Mouse (Mus musculus) liver, adult (tissue): ENCODE data around the gene Best1.

Experiments used
- GATA4 ChIP-seq: IDR thresholded peaks from 2 replicates; pipeline ENCODE4 v1.6.1; 2014; ENCODE audit warnings: mild to moderate bottlenecking, low read length; ENCODE audit not compliant: insufficient replicate concordance

The Best1 gene

DNA sequence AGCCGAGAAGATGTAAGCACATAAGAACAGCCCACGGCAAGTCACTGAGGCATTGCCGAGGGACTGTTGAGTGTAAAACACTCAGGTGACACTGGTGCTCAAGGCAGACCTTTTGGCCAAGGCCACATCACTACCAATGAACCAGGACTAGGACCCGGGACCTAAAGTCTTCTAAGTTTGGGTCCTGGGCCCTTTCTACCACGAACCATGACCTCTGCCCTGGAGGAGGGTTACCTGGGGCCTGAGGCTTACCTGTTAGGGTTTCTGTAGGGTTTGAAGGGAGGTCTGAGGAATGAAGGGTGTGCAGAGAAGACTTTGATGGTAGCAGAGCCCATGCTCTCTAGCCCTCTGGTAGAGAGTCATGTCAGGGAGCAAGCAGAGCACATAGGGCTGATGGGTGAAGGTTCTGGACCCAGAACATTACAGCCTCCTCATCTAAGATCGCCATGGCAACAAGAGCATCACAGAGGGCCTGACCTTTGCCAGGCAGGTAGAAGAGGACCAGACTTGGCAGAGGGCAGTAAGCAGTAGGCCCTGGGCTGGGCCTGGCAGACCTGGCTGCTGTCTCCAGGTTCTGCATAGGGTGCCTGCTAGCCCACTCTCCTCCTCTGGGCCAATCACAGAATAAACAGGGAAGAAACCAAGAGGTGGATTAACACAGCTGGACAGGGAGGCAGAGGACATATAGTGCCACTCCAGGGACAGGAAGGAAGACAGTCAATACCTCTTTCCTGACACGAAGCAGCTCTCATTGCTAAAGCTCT lies at the start of gene Best1, which contains the start of gene Rab3il1:
Best1 (minus strand) TSS at position 428 of the 764 bp plus-strand sequence.
Rab3il1 (plus strand) TSS at position 464 of the 764 bp plus-strand sequence.
- TF ChIP-seq GATA4 = no peak

DNA sequence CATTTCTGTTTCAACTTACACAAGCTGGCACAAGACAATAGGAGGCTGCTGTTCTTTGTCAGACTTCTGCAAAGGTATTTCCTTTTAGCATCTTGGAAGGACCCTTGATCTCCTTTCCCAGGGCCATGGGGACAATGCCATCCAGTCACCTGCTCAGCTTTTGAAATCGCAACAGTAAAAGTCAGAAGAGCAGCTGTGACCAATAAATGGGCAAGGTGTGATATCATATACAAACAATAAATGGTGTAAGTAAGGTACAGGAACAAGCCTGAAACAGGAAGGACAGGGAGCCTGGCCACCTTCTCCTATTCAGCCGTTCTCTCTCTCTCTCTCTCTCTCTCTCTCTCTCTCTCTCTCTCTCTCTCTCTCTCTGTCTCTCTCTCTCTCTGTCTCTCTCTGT lies 49.0 kb upstream of the Best1 start:
- no peak for TF ChIP-seq GATA4

DNA sequence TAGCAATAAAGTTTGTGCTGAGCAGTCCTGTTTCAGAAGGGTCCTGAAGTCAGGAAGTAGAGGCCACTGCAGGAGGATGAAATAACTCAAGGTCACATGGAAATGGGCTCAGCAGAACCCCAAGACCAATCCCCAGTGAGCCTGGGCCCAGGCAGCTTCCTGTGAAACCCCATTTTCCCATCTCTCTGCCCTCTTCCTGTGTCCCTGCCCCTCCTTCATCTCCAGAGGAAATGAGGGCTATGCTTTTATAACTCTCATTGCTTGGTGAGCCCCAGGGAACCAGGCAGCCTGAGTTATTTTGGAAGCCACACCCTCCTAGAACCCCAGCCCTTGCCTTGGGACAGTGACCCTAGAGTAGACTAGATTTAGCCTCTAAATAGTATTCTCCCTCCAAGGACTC lies 48.1 kb upstream of the Best1 start:
- no peak for TF ChIP-seq GATA4

DNA sequence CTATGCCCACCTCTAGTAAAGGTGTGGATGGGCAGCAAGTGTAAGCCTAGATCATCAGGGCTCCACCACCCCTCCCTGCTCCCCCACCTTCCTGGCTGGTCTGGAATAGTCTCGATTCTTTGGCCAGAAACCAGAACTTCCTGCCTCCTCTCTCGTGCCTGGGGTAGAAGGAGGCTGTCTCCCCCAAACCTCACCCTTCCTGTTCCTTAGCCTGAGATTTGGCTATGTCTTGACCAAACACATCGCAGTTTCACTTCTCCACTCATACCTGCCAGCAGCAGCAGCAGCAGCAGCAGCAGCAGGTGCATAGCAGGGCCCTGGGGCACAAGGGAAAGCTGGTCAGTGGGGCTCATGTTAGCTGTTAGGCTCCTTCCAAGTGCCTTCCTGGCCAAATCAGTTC lies 45.5 kb upstream of the Best1 start:
- no peak for TF ChIP-seq GATA4

DNA sequence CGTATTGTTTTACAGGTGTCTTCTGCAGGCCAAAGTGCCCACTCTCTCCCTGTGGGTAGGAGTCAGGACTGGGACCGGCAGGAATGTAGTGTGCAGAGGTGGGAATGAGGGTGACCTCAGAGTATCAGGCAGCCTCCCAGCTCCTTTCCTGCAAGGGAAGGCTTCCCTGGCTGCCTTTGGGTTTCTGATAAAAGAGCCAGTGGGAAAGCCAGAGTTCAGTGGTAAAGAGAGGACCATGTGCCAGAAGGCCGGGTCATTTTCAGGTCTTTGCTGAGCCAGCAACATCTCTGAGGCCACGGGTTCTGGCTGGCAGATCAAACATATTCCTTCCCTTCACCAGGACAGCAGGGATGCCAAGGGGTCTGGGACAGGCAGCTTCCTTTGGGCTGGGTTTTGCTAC lies 44.9 kb upstream of the Best1 start:
- peak; percentile 28; the same call in 1 of the 2 replicates for TF ChIP-seq GATA4

DNA sequence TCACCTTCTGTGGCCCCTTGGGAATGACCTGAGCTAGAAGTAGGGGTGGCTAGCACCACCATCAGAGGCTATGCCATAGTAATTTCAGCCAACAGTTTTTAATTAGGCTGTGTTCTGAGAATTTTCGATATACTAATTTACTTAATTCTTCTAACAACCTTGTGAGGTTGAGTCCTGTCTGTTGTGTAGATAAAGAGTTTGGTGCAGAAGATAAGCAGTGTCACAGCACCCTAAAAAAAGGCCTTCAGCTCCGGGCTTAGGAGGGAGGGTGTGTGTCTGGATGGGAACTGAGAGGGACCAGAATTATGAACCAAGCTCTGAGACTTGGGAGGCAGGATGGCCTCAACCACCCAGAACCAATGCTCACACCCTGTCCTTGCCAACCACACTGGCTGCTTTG lies 44.3 kb upstream of the Best1 start:
- TF ChIP-seq GATA4 = no peak

DNA sequence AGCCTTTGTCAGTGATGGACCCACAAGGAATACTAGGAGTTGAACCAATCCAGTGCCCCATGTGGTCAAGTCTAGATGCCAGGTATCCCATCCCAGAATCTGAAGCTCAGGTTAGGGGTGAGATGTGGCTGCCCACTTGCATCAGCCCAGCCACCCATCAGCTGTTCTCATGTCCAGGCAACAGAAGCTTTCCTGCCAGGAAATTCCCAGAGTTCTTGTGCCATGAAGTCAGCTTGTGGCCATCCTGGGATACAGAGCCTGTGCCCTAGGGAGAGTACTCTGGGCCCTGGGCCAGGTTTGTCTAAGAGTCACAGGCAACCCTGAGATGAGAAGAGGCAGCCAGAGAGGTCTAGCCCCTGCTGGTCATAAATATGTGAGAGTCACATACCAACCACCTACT lies 42.2 kb upstream of the Best1 start:
- TF ChIP-seq GATA4 = no peak

DNA sequence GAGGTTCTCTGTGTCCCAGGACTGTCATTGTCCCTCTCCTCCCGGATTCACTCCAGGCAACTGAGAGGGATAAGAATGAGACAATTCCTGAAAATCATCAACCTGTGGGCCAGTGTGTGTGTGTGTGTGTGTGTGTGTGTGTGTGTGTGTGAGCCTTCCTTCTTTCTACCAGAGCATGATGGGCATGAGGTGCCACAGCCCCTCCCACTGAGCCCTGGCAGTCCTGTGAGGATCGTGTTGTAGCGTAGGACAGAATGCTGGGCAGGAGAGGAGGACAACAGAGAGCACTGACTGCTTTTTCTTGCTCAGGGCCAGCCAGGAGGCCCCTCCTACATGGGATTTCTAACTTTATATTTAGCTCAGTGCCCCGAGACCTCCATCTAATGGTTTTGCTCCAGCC lies 41.4 kb upstream of the Best1 start:
- no peak for TF ChIP-seq GATA4

DNA sequence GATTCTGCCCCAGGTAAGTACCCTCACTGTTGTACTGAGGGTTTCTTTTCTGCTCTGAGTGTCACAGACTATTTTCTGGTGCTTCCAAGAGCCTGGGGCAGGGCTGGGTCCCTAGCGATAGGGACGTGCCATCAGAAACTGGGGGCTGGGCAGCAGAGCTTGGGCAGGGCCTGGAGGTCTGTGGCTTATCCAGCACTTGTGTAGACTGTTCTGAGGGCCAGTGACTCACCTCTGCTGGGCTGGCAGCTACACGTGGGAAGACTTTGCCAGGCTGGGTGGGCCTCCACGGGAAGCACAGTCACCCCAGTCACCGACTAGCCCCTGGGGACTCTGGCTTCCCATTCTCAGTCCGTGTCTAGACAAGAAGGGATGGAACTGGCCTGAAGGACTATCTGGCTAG lies 40.8 kb upstream of the Best1 start:
- TF ChIP-seq GATA4 = no peak

DNA sequence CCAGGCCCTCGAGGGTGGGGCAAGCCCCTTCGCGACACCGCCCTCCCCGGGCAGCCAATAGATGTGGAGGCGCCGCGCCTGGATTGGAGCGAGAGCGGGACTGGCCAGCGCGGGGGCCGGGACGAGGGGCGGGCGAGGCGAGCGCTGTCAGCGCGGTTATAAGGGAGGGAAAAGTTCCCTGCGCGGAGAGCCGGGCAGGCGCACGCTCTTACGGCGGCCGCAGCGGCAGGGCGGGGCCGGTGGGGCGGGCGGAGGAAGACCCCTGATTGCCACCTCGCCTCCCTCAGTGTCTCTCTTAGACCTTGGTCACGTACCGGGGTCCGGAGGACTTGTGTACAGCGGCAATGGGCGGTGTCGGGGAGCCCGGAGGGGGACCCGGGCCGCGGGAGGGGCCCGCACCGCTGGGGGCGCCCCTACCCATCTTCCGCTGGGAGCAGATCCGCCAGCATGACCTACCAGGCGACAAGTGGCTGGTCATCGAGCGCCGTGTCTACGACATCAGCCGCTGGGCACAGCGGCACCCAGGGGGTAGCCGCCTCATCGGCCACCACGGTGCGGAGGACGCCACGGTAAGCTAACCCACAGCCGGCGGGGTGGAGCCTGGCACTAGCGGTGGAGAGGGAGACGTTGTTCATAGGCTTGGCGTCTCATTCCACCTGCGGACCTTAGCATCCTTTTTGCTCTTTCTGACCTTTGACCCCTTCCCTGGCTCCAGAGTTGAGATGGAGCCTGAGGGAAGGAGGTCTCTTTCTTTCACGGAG lies 40.1 kb upstream of the Best1 start, which contains the start of gene Fads3:
Fads3 (plus strand) TSS at position 182 of the 761 bp plus-strand sequence.
- no peak for TF ChIP-seq GATA4

DNA sequence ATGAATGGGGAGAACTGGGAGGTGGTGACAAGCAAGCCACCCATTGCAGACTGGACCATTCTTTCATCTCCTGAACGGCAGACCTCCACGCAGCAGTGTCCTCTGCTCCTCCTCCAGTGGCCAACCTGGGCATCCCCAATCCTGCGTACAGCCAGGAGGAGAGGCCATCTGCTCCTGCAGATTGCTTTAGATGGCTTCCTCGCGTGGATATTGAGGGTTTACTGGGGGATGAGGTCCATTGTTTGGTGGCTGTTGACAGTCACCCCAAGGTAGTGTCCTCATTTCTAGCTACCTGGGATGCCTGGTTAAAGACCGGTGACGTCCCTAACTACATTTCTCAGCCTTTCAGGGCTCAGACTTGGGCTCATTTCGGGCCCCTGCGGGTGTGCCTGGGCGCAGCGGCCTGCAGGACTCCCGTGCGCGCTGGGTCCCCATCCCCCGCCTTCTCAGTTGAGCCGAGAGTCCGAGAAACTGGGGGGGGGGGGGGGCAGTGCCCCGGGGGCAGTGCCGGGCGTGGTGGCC lies 39.5 kb upstream of the Best1 start:
- no peak for TF ChIP-seq GATA4

DNA sequence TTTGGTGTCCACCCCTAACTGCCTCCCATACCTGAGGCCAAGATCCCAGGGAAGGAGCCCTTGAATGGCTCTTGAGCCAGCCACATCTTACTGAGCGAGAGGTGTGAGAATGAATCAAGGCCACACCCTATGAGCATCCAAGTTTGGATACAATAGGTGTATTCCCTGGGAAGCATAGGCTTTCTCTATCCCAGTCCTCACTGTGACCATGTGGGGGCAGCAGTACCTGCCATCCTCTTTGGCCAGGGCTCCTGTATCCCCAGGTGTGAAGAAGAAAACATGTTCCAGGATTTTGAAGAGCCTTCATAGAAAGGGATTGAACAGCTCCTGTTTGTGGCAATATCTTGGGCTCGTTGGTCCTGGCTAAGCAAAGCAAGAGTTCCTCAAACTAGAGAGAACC lies 38.2 kb upstream of the Best1 start:
- no peak for TF ChIP-seq GATA4

DNA sequence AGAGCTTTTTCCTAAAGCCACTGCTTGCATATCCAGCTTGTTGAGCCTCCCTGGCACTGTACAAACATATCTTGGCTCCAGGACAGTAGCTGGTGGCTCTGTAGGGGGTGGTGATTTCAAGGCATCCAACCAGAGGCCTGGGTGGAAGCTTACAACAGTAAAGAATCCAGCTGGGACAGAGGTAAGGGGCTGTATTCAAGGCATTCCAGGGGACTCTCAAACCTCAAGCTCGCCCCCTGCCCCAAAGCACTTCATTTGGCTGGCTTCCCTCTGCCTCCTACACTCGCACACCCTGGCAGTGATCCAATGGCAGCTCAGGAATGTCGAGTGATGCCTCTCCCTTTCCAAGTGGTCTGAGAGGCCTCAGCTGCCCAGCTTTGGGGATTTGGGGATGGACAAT lies 37.5 kb upstream of the Best1 start:
- no peak for TF ChIP-seq GATA4

DNA sequence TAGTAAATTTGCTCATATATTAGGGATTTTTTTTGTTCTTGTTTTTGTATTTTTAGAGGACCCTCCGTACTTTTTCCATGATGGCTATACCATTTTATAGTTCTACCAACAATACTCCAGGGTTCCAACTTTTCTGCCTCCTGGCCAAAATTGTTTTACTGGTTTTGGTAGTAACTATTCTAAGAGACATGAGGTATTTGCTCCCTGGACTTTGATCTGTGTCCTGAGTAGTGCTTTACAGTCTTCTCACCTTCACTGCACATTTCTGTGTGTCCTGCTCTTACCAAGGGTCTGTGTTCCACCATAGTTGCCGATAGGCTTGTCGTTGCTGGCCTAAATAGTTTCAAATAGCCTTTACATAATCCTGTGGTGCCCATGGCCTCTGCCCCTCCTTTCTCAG lies 36.9 kb upstream of the Best1 start:
- no peak for TF ChIP-seq GATA4

DNA sequence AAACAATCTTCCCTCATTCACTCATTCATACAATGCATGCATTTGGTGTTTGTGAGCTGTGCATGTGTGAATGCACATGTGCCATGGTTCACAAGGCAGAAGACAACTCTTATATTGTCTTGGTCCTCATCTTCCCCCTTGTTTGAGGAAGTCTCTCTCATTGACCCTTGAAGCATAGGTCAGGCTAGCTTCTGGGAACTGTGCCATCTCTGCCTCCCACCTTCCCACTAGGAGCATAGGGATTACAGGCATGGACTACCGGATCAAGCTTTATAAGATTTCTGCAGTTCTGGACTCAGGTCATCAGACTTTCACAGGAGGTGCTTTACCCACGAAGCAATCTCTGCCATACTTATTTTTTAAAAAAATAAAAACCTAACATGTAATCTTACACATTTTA lies 36.1 kb upstream of the Best1 start:
- TF ChIP-seq GATA4 = no peak

DNA sequence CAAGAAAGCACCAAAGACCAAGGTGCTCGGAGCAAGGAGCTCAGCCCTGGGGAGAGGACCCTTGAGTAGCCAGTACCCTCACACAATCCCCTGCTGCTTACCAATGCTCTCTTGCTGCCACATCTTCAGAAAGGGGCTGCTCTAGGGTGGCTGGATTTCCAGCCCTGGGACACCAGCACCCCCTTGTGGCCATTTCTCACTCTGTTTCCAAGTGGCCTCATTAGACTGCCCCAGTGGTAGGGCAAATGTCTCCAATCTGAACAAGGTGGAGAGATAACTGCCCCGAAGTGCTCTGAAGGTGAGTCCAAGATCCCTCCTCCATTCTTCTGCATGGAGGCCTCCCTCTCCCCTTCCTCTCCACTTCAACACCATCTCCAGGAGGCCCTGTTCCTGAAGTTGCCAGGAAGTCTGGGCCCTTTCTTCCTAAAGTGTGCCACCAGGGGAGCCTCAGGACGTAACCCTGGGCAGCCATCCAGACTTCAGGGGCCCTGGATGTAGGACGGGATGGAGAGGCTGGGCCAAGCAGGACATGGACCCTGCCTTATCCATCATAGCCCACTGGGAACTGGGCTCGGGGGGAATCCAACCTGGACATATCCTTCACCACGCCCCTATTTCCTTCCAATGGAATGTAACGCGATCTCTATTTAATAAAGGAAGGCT lies 33.5 kb upstream of the Best1 start:
- no peak for TF ChIP-seq GATA4

DNA sequence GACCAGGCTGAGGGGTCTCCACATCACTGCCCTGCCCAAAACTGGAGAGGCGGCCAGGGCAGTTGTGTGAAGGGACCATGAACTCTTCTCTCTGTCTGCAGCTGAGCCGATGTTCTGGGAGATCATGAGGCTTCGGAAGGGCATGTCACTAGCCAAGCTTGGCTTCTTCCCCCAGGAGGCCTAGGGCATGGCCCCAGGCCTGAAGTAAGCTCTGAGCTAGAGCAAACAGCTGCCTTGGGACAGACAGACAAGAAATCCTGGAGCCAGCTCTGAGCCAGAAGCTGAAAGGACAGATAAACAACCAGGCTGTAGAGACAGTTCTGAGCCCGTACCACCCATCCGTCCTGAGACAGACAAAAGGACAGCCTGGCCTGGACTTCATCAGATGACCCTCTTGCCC lies 32.9 kb upstream of the Best1 start:
- no peak for TF ChIP-seq GATA4
